Comparison of ENCODE assay signal across 19 mouse cellular contexts in genomic region chr11:102838126-102838525, GRCm38 (mm10). TPM values are rescaled to one million over a fixed set of nuclear protein-coding genes. Genes with fewer than 3 reads are reported as not detected.
A peak's percentile ranks its signal among the peaks of the same experiment; 100 is the strongest.
DNase-seq lines count a peak whose midpoint lies in the region; ATAC-seq and TF ChIP-seq lines count a peak whose summit lies in the region.
"Had no signal": no experiment of that assay in that cellular context is flagged by ENCODE, and none has a peak within 500 bp of the region (broad histone marks: within the 10 kb centered on the region; RNA-seq: fewer than 3 reads in every experiment).

No protein-coding gene starts in this region.

- H3K9me3 ChIP-seq in intestine, postnatal 0 days (ENCODE audit: control insufficient read depth) = no peaks in the 10 kb centered on the region
- H3K9me3 ChIP-seq in intestine, embryonic 15.5 days = no peaks in the 10 kb centered on the region
- H3K9me3 ChIP-seq: embryonic facial prominence, embryonic 12.5 days; liver, embryonic 13.5 days; midbrain, embryonic 15.5 days had no signal

- WGBS in intestine, postnatal 0 days = 92% methylated on average over 2 of the region's 2 CpGs
- 71% methylated on average over 2 of the region's 2 CpGs for WGBS in intestine, embryonic 15.5 days

- peak overlapping the region; percentile 72 for H3K27ac ChIP-seq in gastrocnemius, adult 2 months
- no peak overlapping the region for H3K27ac ChIP-seq in intestine, postnatal 0 days (ENCODE audit: low read depth, low read length)
- H3K27ac ChIP-seq in intestine, embryonic 15.5 days = no peak overlapping the region
- peak overlapping the region; percentile 78 for H3K27ac ChIP-seq in brown adipose tissue, adult 24 weeks (replicated peaks; ENCODE audit: low read depth, low read length)
- H3K27ac ChIP-seq: embryonic facial prominence, embryonic 12.5 days; hindbrain, embryonic 14.5 days; liver, embryonic 13.5 days; midbrain, embryonic 15.5 days had no signal

- DNase-seq in gastrocnemius, adult 2 months = peak; percentile 52
- DNase-seq in gastrocnemius, postnatal 4 days (ENCODE audit: low spot score in 2 of 2) = no peak
- peak; percentile 30 to 43 for DNase-seq in kidney, postnatal 4 days
- no peak for DNase-seq in cerebellum, adult 18-20 months
- DNase-seq in adrenal gland, adult (ENCODE audit: inconsistent age in 2 of 2, low spot score in 1 of 2) = no peak
- DNase-seq: cerebellum, adult 11 months; cerebellum, postnatal 36 days; liver, embryonic 13.5 days; right cerebral cortex, postnatal 14 days; thymus, adult 18-20 months had no signal

- H3K27me3 ChIP-seq in intestine, postnatal 0 days (replicated peaks; ENCODE audit: control insufficient read depth, insufficient read depth, low read length) = no peaks in the 10 kb centered on the region
- no peaks in the 10 kb centered on the region for H3K27me3 ChIP-seq in intestine, embryonic 15.5 days (replicated peaks)
- H3K27me3 ChIP-seq: CH12.LX; embryonic facial prominence, embryonic 12.5 days; liver, embryonic 13.5 days; midbrain, embryonic 15.5 days had no signal

- no peak overlapping the region for H3K9ac ChIP-seq in intestine, postnatal 0 days (ENCODE audit: low read depth, low read length)
- no peak overlapping the region for H3K9ac ChIP-seq in intestine, embryonic 15.5 days
- H3K9ac ChIP-seq: embryonic facial prominence, embryonic 12.5 days; hindbrain, embryonic 14.5 days; liver, embryonic 13.5 days; midbrain, embryonic 15.5 days had no signal

- ATAC-seq in intestine, postnatal 0 days = no peak
- no peak for ATAC-seq in intestine, embryonic 15.5 days
- ATAC-seq: midbrain, embryonic 15.5 days had no signal

- intact Hi-C loops in gastrocnemius, adult 2 months (cut with DNase I) = no loop called here

- H3K36me3 ChIP-seq in intestine, postnatal 0 days (ENCODE audit: control insufficient read depth, insufficient read depth) = peaks cover 60% of the 10 kb centered on the region
- peaks cover 34% of the 10 kb centered on the region for H3K36me3 ChIP-seq in intestine, embryonic 15.5 days

- no peak overlapping the region for H3K4me2 ChIP-seq in intestine, postnatal 0 days (replicated peaks; ENCODE audit: low read depth)
- H3K4me2 ChIP-seq in intestine, embryonic 15.5 days (replicated peaks) = no peak overlapping the region
- H3K4me2 ChIP-seq: embryonic facial prominence, embryonic 12.5 days; hindbrain, embryonic 14.5 days; liver, embryonic 13.5 days; midbrain, embryonic 15.5 days had no signal

- H3K4me1 ChIP-seq in intestine, postnatal 0 days (replicated peaks; ENCODE audit: control insufficient read depth, insufficient read depth, low read length) = no peaks in the 10 kb centered on the region
- no peaks in the 10 kb centered on the region for H3K4me1 ChIP-seq in intestine, embryonic 15.5 days (replicated peaks)
- no peaks in the 10 kb centered on the region for H3K4me1 ChIP-seq in brown adipose tissue, adult 24 weeks (ENCODE audit: control insufficient read depth, insufficient read depth, insufficient read length, low read length)
- H3K4me1 ChIP-seq: embryonic facial prominence, embryonic 12.5 days; liver, embryonic 13.5 days; midbrain, embryonic 15.5 days had no signal

- no peak overlapping the region; the same call in 1 of the 2 replicates for H3K4me3 ChIP-seq in gastrocnemius, adult 2 months
- H3K4me3 ChIP-seq in intestine, postnatal 0 days (ENCODE audit: low read depth, low read length) = no peak overlapping the region
- H3K4me3 ChIP-seq in intestine, embryonic 15.5 days (replicated peaks) = no peak overlapping the region
- no peak overlapping the region for H3K4me3 ChIP-seq in brown adipose tissue, adult 24 weeks (ENCODE audit: insufficient read depth, low read depth, low read length)
- H3K4me3 ChIP-seq: embryonic facial prominence, embryonic 12.5 days; liver, embryonic 13.5 days; midbrain, embryonic 15.5 days had no signal

- TF ChIP-seq CTCF in gastrocnemius, adult 2 months (IDR thresholded peaks at IDR 0.05) = no peak
- TF ChIP-seq CTCF in intestine, postnatal 0 days (IDR thresholded peaks at IDR 0.05; ENCODE audit: low read depth) = peak; percentile 17; the same call in 1 of the 2 replicates

RNA-seq across cellular contexts. Expression of gene Higd1b, which starts 2.5 kb away (rescaled TPM):
- total RNA-seq in gastrocnemius, adult 2 months (2021) = 1 to 10 TPM; 2.4 to 5.4 TPM
- 1 to 10 TPM; 3.3 to 4.9 TPM for total RNA-seq in gastrocnemius, postnatal 4 days (2021)
- 0.22 and 0.52 TPM in 2 replicates for polyA plus RNA-seq in intestine, postnatal 0 days (2015; fragmentation: Nextera tagmentation; extraction: Ambion mirVana)
- 0.55 TPM in 1 of 2 replicates, not detected in the other for polyA plus RNA-seq in intestine, embryonic 15.5 days (2015; fragmentation: Nextera tagmentation; extraction: Ambion mirVana)
- 8.1 and 20.1 TPM in 2 replicates for polyA plus RNA-seq in brown adipose tissue, adult 24 weeks (2012; ENCODE audit: insufficient read depth, insufficient read length, missing spikeins)
- total RNA-seq: CH12.LX; megakaryocyte progenitor cell, adult 5-6 weeks had no signal
- polyA plus RNA-seq: embryonic facial prominence, embryonic 12.5 days; liver, embryonic 13.5 days had no signal

RNA-seq across cellular contexts. Expression of gene Gjc1, which starts 18.6 kb away (rescaled TPM):
- total RNA-seq in gastrocnemius, adult 2 months (2021) = 1 to 10 TPM; 4.4 to 6.4 TPM
- total RNA-seq in gastrocnemius, postnatal 4 days (2021) = 10 to 100 TPM; 39.4 to 41.0 TPM
- 16.1 and 18.8 TPM in 2 replicates for polyA plus RNA-seq in intestine, postnatal 0 days (2015; fragmentation: Nextera tagmentation; extraction: Ambion mirVana)
- 33.8 and 38.6 TPM in 2 replicates for polyA plus RNA-seq in intestine, embryonic 15.5 days (2015; fragmentation: Nextera tagmentation; extraction: Ambion mirVana)
- 4.6 and 5.0 TPM in 2 replicates for polyA plus RNA-seq in brown adipose tissue, adult 24 weeks (2012; ENCODE audit: insufficient read depth, insufficient read length, missing spikeins)
- total RNA-seq: CH12.LX; megakaryocyte progenitor cell, adult 5-6 weeks had no signal

RNA-seq across cellular contexts. Expression of gene Eftud2, which starts 42.7 kb away (rescaled TPM):
- total RNA-seq in gastrocnemius, adult 2 months (2021) = 10 to 100 TPM; 25.6 to 29.5 TPM
- total RNA-seq in gastrocnemius, postnatal 4 days (2021) = 10 to 100 TPM; 66.4 to 69.7 TPM
- 50.9 and 56.0 TPM in 2 replicates for polyA plus RNA-seq in intestine, postnatal 0 days (2015; fragmentation: Nextera tagmentation; extraction: Ambion mirVana)
- polyA plus RNA-seq in intestine, embryonic 15.5 days (2015; fragmentation: Nextera tagmentation; extraction: Ambion mirVana) = 155 and 156 TPM in 2 replicates
- polyA plus RNA-seq in brown adipose tissue, adult 24 weeks (2012; ENCODE audit: insufficient read depth, insufficient read length, missing spikeins) = 30.9 and 32.6 TPM in 2 replicates

RNA-seq across cellular contexts. Expression of gene Ccdc103, which starts 42.9 kb away (rescaled TPM):
- not detected for total RNA-seq in gastrocnemius, adult 2 months (2021)
- total RNA-seq in gastrocnemius, postnatal 4 days (2021) = not detected
- 0.20 and 0.50 TPM in 2 replicates for polyA plus RNA-seq in intestine, postnatal 0 days (2015; fragmentation: Nextera tagmentation; extraction: Ambion mirVana)
- 0.45 and 0.78 TPM in 2 replicates for polyA plus RNA-seq in intestine, embryonic 15.5 days (2015; fragmentation: Nextera tagmentation; extraction: Ambion mirVana)
- not detected in 2 replicates for polyA plus RNA-seq in brown adipose tissue, adult 24 weeks (2012; ENCODE audit: insufficient read depth, insufficient read length, missing spikeins)

RNA-seq across cellular contexts. Expression of gene Fam187a, which starts 46.8 kb away (rescaled TPM):
- total RNA-seq in gastrocnemius, adult 2 months (2021) = not detected
- total RNA-seq in gastrocnemius, postnatal 4 days (2021) = not detected
- not detected in 2 replicates for polyA plus RNA-seq in intestine, postnatal 0 days (2015; fragmentation: Nextera tagmentation; extraction: Ambion mirVana)
- polyA plus RNA-seq in intestine, embryonic 15.5 days (2015; fragmentation: Nextera tagmentation; extraction: Ambion mirVana) = not detected in 2 replicates
- not detected in 2 replicates for polyA plus RNA-seq in brown adipose tissue, adult 24 weeks (2012; ENCODE audit: insufficient read depth, insufficient read length, missing spikeins)
- total RNA-seq: CH12.LX; megakaryocyte progenitor cell, adult 5-6 weeks had no signal
- polyA plus RNA-seq: embryonic facial prominence, embryonic 12.5 days; limb, embryonic 11.5 days; midbrain, embryonic 15.5 days had no signal

Comparison
In these comparisons a context has a peak if more than half of its experiments do, and no peak if none do; other contexts are left out.
1. DNase-seq: peak in gastrocnemius, adult 2 months (single experiment) and kidney, postnatal 4 days (2 of 2); none in gastrocnemius, postnatal 4 days (0 of 2), cerebellum, adult 18-20 months (0 of 2) and adrenal gland, adult (0 of 2).
2. H3K27ac ChIP-seq: peak in gastrocnemius, adult 2 months (single experiment) and brown adipose tissue, adult 24 weeks (single experiment); none in intestine, postnatal 0 days (single experiment) and intestine, embryonic 15.5 days (single experiment).